Mouse (Mus musculus): ENCODE results near the gene Hacd2. TPM values are rescaled to one million over a fixed set of nuclear protein-coding genes. Genes with fewer than 3 reads are reported as not detected.

The Hacd2 gene
- polyA plus RNA-seq, 1 experiment from 2014 or later, result 49.1 TPM

DNA sequence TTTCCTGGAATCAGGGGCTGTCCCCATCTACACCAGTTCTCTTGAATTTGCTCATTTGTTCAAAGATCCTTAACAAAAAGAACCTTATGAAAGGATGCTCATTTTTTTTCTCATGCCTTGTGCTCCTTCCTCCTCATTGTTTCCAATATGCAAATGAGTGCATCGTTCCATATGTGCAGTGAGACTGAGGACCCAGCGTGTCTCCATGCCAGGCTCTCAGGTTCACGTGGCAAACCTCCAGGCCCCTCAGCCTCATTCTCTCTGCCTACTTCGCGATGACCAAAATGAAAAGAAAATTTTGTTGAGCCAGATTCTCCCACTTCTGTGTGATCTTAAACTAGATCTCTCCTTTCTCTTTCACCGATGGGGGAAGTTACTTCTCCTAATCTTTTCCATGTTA lies 117.2 kb downstream of the Hacd2 start:
- H3K4me1 ChIP-seq, result peaks cover 15% of the 10 kb centered on the region
- WGBS, result 41% methylated on average over 6 of the region's 6 CpGs
- H3K36me3 ChIP-seq, result no peaks in the 10 kb centered on the region
- H3K4me3 ChIP-seq (replicated peaks), result no peak overlapping the region
- no peak overlapping the region for H3K9ac ChIP-seq (replicated peaks)
- no peaks in the 10 kb centered on the region for H3K27me3 ChIP-seq (replicated peaks)
- H3K9me3 ChIP-seq (replicated peaks), result no peaks in the 10 kb centered on the region
- no peak for ATAC-seq (ENCODE audit: low FRiP score)
- no peak overlapping the region for H3K4me2 ChIP-seq
- H3K27ac ChIP-seq (replicated peaks), result no peak overlapping the region

DNA sequence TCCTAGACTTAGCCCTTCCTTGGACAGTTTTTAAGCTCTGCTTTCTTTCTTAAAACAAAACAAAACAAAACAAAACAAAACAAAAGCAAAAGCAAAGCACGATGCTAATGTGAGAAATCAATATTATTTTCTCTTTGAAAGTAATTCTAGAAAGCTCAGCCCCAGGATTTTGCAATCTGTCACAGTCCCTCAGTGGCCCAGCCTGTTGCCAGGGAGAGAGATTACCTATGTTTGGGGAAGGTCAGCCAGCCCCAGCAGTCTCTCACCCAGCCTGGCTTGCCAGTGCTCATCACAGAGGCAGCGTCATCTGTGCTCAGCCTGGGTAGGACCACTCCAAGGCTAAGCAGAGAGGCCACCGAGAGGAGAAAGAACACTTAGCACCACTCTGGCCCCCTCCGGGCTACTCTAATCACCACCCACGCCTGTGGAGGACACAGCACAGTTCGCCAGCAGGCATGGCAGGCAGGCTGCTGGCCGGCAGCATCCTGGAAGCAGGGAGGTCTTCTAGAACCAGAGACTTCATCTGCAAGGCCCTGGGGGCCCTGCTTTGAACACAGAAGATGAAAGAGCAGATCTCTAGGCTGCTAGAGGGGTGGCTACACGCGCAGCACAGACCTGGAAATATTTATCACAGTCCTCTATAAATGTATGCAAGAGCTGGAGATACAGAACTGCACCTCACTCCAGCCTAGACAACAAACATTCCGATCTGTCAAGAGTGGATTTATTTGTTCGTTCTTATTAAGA lies 117.8 kb downstream of the Hacd2 start:
- no peaks in the 10 kb centered on the region for H3K36me3 ChIP-seq
- H3K4me1 ChIP-seq, result peaks cover 15% of the 10 kb centered on the region
- H3K9ac ChIP-seq (replicated peaks), result no peak overlapping the region
- H3K4me2 ChIP-seq, result peak overlapping the region; percentile 9; the same call in 1 of the 2 replicates
- no peak overlapping the region for H3K27ac ChIP-seq (replicated peaks)
- no peaks in the 10 kb centered on the region for H3K9me3 ChIP-seq (replicated peaks)
- peak; percentile 55; the same call in 1 of the 2 replicates for ATAC-seq (ENCODE audit: low FRiP score)
- H3K4me3 ChIP-seq (replicated peaks), result no peak overlapping the region
- H3K27me3 ChIP-seq (replicated peaks), result no peaks in the 10 kb centered on the region
- WGBS, result 39% methylated on average over 11 of the region's 11 CpGs

DNA sequence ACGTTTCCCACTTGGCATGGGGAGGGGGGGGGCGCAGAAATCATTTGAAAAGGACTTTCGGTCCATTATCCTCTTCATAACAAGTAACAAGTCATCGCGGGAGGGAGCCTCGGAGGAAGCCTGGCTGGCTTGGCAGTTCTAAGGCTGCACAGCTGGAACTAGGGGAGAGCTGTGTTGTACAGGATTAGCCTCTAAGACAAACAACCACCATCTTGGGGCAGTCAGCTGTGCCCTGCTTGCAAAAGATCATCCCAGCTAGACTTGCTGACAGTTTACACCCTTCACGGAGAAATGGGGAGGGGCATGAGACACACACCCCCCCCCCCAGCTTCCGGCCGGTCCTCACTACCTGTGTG lies 118.4 kb downstream of the Hacd2 start:
- peaks cover 15% of the 10 kb centered on the region for H3K4me1 ChIP-seq
- H3K4me2 ChIP-seq, result peak overlapping the region; percentile 9; the same call in 1 of the 2 replicates
- H3K9ac ChIP-seq (replicated peaks), result no peak overlapping the region
- H3K4me3 ChIP-seq (replicated peaks), result no peak overlapping the region
- H3K27me3 ChIP-seq (replicated peaks), result no peaks in the 10 kb centered on the region
- H3K9me3 ChIP-seq (replicated peaks), result 0 out of 2 replicates have a peak, but pooled peaks cover 3% of the 10 kb centered on the region
- WGBS, result 47% methylated on average over 9 of the region's 9 CpGs
- ATAC-seq (ENCODE audit: low FRiP score), result no peak
- no peaks in the 10 kb centered on the region for H3K36me3 ChIP-seq
- no peak overlapping the region for H3K27ac ChIP-seq (replicated peaks)

DNA sequence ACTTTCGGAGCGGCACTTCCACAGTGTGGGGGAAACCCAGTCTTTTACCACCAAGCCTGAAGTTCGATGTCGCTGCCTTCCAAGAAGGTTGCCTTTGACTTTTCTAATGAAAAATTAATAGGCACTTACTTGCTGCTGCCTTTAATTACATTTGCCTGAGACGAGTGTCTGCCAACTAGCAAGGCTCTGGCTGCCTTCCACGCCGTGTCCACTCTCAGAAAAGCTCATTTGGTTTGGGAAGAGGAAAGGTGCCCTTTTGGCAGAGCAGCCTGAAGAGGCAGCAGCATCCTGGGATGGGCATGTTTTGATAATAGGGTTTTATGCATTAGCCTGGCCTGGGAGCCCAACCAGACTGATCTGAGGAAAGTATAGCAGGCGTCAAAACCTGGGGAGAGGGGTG lies 119.6 kb downstream of the Hacd2 start:
- Histone ChIP-seq H3K4me1 (peaks cover 15% of the 10 kb centered on the region), H3K4me2 (no peak overlapping the region), H3K4me3 (replicated peaks) (no peak overlapping the region), H3K9me3 (replicated peaks) (0 out of 2 replicates have a peak, but pooled peaks cover 3% of the 10 kb centered on the region), H3K27ac (replicated peaks) (no peak overlapping the region), H3K36me3 (no peaks in the 10 kb centered on the region), H3K9ac (replicated peaks) (no peak overlapping the region), H3K27me3 (replicated peaks) (no peaks in the 10 kb centered on the region)
- 72% methylated on average over 8 of the region's 8 CpGs for WGBS
- no peak for ATAC-seq (ENCODE audit: low FRiP score)

DNA sequence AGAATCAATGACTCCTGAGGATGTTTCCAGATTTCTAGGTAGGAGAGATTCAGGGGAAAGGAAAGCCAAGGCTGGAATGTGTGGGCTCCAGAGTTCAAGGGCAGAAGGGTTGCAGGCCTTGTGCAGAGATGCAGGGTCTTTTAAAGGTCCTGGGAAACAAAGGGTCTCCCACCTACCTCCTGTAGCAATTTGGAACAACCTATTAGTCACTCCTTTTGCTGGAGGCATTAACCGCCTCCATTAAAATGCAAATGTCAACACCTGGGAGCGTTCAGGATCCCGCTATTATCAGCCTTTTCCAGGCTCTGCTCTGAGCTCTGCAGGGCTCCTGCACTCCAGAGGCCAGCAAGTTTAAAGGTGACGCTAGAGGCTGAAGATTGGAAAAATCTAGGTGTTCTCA lies 123.9 kb downstream of the Hacd2 start:
- Histone ChIP-seq H3K4me3 (replicated peaks) (no peak overlapping the region), H3K27me3 (replicated peaks) (no peaks in the 10 kb centered on the region), H3K4me2 (no peak overlapping the region), H3K9ac (replicated peaks) (no peak overlapping the region), H3K36me3 (no peaks in the 10 kb centered on the region), H3K27ac (replicated peaks) (no peak overlapping the region), H3K4me1 (no peaks in the 10 kb centered on the region), H3K9me3 (replicated peaks) (0 out of 2 replicates have a peak, but pooled peaks cover 3% of the 10 kb centered on the region)
- WGBS, result 16% methylated on average over 4 of the region's 4 CpGs
- no peak for ATAC-seq (ENCODE audit: low FRiP score)

DNA sequence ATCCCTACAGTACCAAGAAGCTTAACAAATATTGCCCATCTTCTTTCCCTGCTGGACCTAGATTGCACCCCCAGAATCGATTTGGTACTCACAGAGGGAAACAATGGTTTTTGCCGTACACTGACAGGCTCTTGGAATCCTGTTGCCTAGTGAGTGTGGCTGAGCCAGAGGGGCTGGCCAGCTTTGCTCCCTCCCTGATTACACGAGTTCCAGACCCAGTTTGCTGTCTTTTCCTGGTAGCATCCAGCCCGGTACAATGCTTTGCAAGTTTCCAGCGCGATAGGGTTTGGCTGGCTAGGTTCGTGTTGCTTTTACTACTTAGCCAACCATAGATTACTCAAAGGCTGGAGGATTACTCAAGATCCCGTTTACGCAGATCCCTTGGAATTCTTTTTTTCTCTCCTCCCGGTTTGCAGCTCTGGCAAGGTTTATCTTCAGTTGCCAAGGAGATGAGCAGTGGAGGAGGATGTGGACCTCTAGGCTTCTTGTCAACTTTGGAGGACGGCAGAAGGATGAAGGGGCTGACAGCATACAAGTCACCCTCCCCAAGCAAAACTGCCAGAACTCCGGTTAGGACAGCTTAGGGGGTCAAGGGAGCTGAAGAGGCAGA lies 131.0 kb downstream of the Hacd2 start:
- 10% methylated on average over 12 of the region's 12 CpGs for WGBS
- Histone ChIP-seq H3K4me2 (peak overlapping the region; percentile 83), H3K27me3 (replicated peaks) (peaks cover 10% of the 10 kb centered on the region; the same call in 1 of the 2 replicates), H3K4me3 (replicated peaks) (peak overlapping the region; percentile 74), H3K9me3 (replicated peaks) (no peaks in the 10 kb centered on the region), H3K27ac (replicated peaks) (peak overlapping the region; percentile 25; the same call in 1 of the 2 replicates), H3K9ac (replicated peaks) (0 out of 2 replicates have a peak overlapping the region, but pooled peaks have one; percentile 14), H3K36me3 (no peaks in the 10 kb centered on the region), H3K4me1 (peaks cover 45% of the 10 kb centered on the region)
- ATAC-seq (ENCODE audit: low FRiP score), result no peak

DNA sequence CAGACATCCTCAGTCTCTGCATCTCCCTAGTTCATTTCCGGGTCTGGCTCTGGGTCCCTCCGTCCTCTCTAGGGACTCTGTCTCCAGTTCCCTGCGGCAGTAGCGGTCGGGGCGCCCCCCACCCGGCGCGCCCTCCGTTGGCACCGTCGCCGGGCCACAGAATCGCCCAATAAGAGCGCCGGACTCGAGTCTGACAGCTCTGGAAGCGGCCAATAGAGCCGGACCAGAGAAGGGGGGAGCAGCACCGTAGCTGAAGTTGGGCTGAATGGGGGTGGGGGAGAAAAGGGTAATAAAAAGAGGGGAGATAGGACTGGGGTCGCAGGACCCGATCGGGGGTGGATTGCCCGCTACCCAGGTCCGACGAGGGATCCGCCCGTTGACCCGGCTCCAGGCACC lies 132.0 kb downstream of the Hacd2 start:
- H3K9ac ChIP-seq (replicated peaks), result peak overlapping the region; percentile 91
- peak overlapping the region; percentile 74 for H3K4me3 ChIP-seq (replicated peaks)
- H3K4me2 ChIP-seq, result peak overlapping the region; percentile 83
- under 1% methylated on average over 29 of the region's 29 CpGs for WGBS
- H3K9me3 ChIP-seq (replicated peaks), result no peaks in the 10 kb centered on the region
- peak overlapping the region; percentile 88 for H3K27ac ChIP-seq (replicated peaks)
- no peaks in the 10 kb centered on the region for H3K36me3 ChIP-seq
- peaks cover 10% of the 10 kb centered on the region; the same call in 1 of the 2 replicates for H3K27me3 ChIP-seq (replicated peaks)
- peak; percentile 87 for ATAC-seq (ENCODE audit: low FRiP score)
- peaks cover 55% of the 10 kb centered on the region for H3K4me1 ChIP-seq

DNA sequence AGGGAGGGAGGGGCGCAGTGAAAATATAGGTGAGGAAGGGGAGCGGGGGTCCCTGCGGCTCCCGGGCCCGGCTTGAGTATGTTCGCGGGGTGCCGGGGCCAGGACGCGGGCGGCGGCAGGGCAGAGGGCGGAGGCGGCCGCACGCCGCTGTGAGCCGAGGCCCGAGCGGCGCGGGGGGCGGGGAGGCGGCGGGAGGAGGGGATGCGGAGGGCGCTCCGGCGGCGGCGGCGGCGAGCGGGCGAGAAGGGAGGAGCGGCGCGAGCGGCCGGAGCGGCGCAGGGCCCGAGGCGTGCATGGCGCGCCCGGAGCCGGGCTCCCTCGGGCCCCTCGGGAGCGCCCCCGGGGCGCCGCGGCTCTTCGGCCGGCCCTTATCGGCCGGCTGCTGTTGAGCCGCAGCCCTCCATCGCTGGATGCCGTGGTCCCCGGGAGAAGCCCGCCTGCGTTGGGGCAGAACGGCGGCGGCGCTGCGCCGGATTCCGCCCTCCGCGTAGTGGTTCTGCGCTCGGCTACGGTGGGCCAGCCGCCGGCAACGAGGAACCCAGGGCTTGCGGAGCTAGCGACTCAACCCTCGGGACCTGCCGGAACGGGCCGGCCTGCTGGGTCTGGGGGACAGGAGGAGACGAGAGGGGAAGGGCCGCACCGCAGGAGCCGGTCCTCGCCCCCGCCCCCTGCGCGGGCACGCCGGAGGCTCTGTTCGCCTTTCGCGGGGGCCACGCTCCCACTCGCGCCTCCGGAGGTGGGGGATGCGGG lies 132.6 kb downstream of the Hacd2 start, which contains the start of gene Adcy5:
TSS of gene Adcy5 (plus strand) at position 237 of the 750 bp plus-strand sequence.
- H3K36me3 ChIP-seq, result no peaks in the 10 kb centered on the region
- H3K9ac ChIP-seq (replicated peaks), result peak within 1 kb of the TSS; percentile 91
- ATAC-seq (ENCODE audit: low FRiP score), result peak; percentile 76
- peak within 1 kb of the TSS; percentile 74 for H3K4me3 ChIP-seq (replicated peaks)
- peaks cover 10% of the 10 kb centered on the region; the same call in 1 of the 2 replicates for H3K27me3 ChIP-seq (replicated peaks)
- no peaks in the 10 kb centered on the region for H3K9me3 ChIP-seq (replicated peaks)
- peak within 1 kb of the TSS; percentile 88 for H3K27ac ChIP-seq (replicated peaks)
- H3K4me1 ChIP-seq, result peaks cover 61% of the 10 kb centered on the region
- H3K4me2 ChIP-seq, result peak within 1 kb of the TSS; percentile 83
- 1% methylated on average over 62 of the region's 104 CpGs for WGBS

DNA sequence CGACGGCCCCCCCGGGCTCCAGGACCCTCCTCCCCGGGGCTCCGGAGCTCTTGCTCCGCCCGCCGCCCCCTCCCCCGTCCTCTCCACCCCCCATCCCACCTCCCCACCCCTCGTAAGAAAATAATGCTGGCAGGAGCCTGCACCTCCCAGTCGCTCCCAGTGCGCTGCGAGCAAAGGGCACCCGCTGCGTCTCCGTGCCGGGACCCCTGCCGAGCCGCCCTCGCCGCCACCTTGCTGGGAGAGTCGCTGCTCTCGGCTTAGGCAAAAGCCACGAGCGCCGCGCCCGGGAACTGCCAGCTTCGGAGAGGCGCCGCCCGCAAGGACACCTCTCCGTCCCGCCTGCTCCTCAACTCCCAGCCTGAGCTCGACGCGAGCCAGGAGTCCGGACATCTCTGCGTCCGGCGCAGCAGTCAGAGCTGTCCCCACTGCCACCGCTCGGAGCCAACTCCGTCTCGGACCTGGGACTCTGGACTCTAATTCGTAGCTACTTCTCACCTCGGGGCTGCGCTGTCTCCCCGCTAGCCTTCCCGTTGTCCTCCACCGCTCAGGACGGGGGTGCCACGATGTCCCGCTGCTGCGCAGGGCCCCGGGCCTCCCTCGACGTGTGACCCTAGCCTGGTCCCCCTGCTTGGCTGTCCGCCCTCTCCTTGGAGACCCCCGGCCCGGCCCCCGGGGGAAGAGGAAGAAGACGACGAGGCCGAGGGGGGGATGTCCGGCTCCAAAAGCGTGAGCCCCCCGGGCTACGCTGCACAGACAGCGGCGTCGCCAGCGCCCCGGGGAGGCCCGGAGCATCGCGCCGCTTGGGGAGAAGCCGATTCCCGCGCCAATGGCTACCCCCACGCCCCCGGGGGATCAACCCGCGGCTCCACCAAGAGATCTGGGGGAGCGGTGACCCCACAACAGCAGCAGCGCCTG lies 133.4 kb downstream of the Hacd2 start:
- H3K4me2 ChIP-seq, result peak overlapping the region; percentile 83
- peaks cover 69% of the 10 kb centered on the region for H3K4me1 ChIP-seq
- no peaks in the 10 kb centered on the region for H3K36me3 ChIP-seq
- peak; percentile 43 for ATAC-seq (ENCODE audit: low FRiP score)
- peak overlapping the region; percentile 74 for H3K4me3 ChIP-seq (replicated peaks)
- H3K27ac ChIP-seq (replicated peaks), result peak overlapping the region; percentile 88
- WGBS, result 1% methylated on average over 83 of the region's 87 CpGs
- H3K9me3 ChIP-seq (replicated peaks), result no peaks in the 10 kb centered on the region
- H3K9ac ChIP-seq (replicated peaks), result peak overlapping the region; percentile 91
- H3K27me3 ChIP-seq (replicated peaks), result peaks cover 10% of the 10 kb centered on the region; the same call in 1 of the 2 replicates

DNA sequence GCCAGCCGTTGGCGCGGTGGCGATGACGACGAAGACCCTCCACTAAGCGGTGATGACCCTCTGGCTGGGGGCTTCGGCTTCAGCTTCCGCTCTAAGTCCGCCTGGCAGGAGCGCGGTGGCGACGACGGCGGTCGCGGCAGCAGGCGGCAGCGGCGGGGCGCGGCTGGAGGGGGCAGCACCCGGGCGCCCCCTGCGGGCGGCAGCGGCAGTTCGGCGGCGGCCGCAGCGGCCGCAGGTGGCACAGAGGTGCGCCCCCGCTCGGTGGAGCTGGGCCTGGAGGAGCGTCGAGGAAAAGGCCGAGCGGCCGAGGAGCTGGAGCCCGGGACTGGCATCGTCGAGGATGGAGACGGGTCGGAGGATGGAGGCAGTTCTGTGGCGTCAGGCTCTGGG lies 134.1 kb downstream of the Hacd2 start:
- Histone ChIP-seq H3K4me1 (peaks cover 76% of the 10 kb centered on the region), H3K9me3 (replicated peaks) (no peaks in the 10 kb centered on the region), H3K4me3 (replicated peaks) (peak overlapping the region; percentile 74), H3K4me2 (peak overlapping the region; percentile 83), H3K27ac (replicated peaks) (peak overlapping the region; percentile 88), H3K36me3 (no peaks in the 10 kb centered on the region), H3K9ac (replicated peaks) (peak overlapping the region; percentile 91), H3K27me3 (replicated peaks) (peaks cover 10% of the 10 kb centered on the region; the same call in 1 of the 2 replicates)
- WGBS, result 2% methylated on average over 47 of the region's 48 CpGs
- no peak for ATAC-seq (ENCODE audit: low FRiP score)
